Mouse (Mus musculus): Measurements from ENCODE around the gene Pus3.

GRCm38 (mm10) chr9:35543099-35543860 lies 15.1 kb upstream of the Pus3 start:
- TF ChIP-seq MAX (IDR thresholded peaks at IDR 0.05; ENCODE audit: low read depth) (no peak), POLR2A (IDR thresholded peaks at IDR 0.05; ENCODE audit: insufficient read length, low read depth) (no peak), TCF12 (IDR thresholded peaks at IDR 0.05; ENCODE audit: insufficient read depth, poor library complexity, severe bottlenecking) (no peak), MYOG (IDR thresholded peaks at IDR 0.05; ENCODE audit: control insufficient read depth in 1 of 3, insufficient read depth in 1 of 3, insufficient read length in 2 of 3, low read depth in 2 of 3) (no peak), POLR2AphosphoS2 (IDR thresholded peaks at IDR 0.05; ENCODE audit: insufficient read length, low read depth) (no peak)

All from myocyte (in vitro differentiated cells).